Mouse (Mus musculus) embryonic fibroblast, embryonic 13.5 days (primary cell): ENCODE data around the gene Psen2. TPM values are rescaled to one million over a fixed set of nuclear protein-coding genes. Genes with fewer than 3 reads are reported as not detected.
A peak's percentile ranks its signal among the peaks of the same experiment; 100 is the strongest.

Experiments
- H3K27ac ChIP-seq: 2 replicates; pipeline ENCODE4 v1.5.1; 2012; ENCODE audit warnings: low read length, control low read depth, inconsistent platforms; ENCODE audit not compliant: insufficient read depth
- H3K4me1 ChIP-seq: 2 replicates; pipeline ENCODE4 v1.6.1; 2011; ENCODE audit warnings: low read length; ENCODE audit not compliant: control insufficient read depth, insufficient read depth
- H3K4me3 ChIP-seq: 2 replicates; pipeline ENCODE4 v1.5.1; 2011; ENCODE audit warnings: mild to moderate bottlenecking, control low read depth, low read length; ENCODE audit not compliant: insufficient read depth
- CTCF ChIP-seq: IDR thresholded peaks from 2 replicates; pipeline ENCODE4 v1.5.1; 2011; ENCODE audit warnings: mild to moderate bottlenecking, control low read depth, low read length, moderate library complexity, borderline replicate concordance; ENCODE audit not compliant: insufficient read depth
- POLR2A ChIP-seq: IDR thresholded peaks from 2 replicates; pipeline ENCODE4 v1.6.1; 2011; ENCODE audit warnings: low read depth, mild to moderate bottlenecking, control low read depth, low read length, moderate library complexity
- polyA plus RNA-seq: library from polyadenylated mRNA; stranded (reverse); fragments of >200 nt; gene quantifications from 2 replicates; pipeline ENCODE4 v1.2.4, GENCODE M21; 2011; ENCODE audit warnings: low read depth; ENCODE audit not compliant: missing spikeins, insufficient read length

The Psen2 gene
- polyA plus RNA-seq, 1 experiment: 27.4 TPM

DNA sequence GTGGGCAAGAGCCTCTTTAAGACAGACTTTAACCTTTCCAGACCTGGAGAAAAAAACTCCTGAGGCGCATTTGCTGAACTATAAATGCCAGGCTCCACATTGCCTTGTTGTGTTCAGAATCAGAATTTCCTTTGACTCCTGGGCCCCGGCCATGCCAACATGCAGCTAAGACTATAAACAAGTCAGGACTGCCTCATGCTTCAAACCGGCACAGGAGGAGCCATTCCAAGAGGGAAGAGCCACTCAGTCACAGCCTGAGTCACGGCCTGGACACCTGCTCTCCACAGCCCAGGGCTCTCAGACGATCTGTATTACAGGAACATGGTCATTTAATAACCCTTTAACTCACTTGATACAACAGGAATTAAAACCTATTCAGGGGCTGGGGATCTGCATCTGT, 62.5 kb downstream of the Psen2 start:
- Histone ChIP-seq H3K4me1 (no peaks in the 10 kb centered on the region), H3K4me3 (no peak overlapping the region), H3K27ac (no peak overlapping the region)
- TF ChIP-seq POLR2A (no peak), CTCF (no peak)

- Histone ChIP-seq H3K27ac (no peak overlapping the region), H3K4me1 (0 out of 2 replicates have a peak, but pooled peaks cover 3% of the 10 kb centered on the region), H3K4me3 (no peak overlapping the region)
- TF ChIP-seq CTCF (no peak), POLR2A (no peak)
Measured at GRCm38 (mm10) chr1:180199715-180200050, 63.6 kb downstream of the Psen2 start.

GRCm38 (mm10) chr1:180198959-180199714, 64.1 kb downstream of the Psen2 start, which contains the start of gene Coq8a:
Coq8a (minus strand) TSS chr1:180199602.
- H3K4me1 ChIP-seq: 0 out of 2 replicates have a peak, but pooled peaks cover 3% of the 10 kb centered on the region

GRCm38 (mm10) chr1:180197956-180198355, 65.3 kb downstream of the Psen2 start:
- TF ChIP-seq CTCF: no peak
- no peak for TF ChIP-seq POLR2A
- Histone ChIP-seq H3K4me1 (0 out of 2 replicates have a peak, but pooled peaks cover 3% of the 10 kb centered on the region), H3K27ac (no peak overlapping the region)

More at GRCm38 (mm10) chr1:180198959-180199714, 64.1 kb downstream of the Psen2 start, which contains the start of gene Coq8a:
- no peak for TF ChIP-seq POLR2A
- TF ChIP-seq CTCF: no peak
- Histone ChIP-seq H3K4me3 (no peak within 1 kb of the TSS), H3K27ac (no peak within 1 kb of the TSS)

GRCm38 (mm10) chr1:180196508-180196907, 66.7 kb downstream of the Psen2 start:
- Histone ChIP-seq H3K27ac (no peak overlapping the region), H3K4me3 (no peak overlapping the region)
- TF ChIP-seq CTCF: no peak
- TF ChIP-seq POLR2A: no peak

More at GRCm38 (mm10) chr1:180197956-180198355, 65.3 kb downstream of the Psen2 start:
- H3K4me3 ChIP-seq: no peak overlapping the region

DNA sequence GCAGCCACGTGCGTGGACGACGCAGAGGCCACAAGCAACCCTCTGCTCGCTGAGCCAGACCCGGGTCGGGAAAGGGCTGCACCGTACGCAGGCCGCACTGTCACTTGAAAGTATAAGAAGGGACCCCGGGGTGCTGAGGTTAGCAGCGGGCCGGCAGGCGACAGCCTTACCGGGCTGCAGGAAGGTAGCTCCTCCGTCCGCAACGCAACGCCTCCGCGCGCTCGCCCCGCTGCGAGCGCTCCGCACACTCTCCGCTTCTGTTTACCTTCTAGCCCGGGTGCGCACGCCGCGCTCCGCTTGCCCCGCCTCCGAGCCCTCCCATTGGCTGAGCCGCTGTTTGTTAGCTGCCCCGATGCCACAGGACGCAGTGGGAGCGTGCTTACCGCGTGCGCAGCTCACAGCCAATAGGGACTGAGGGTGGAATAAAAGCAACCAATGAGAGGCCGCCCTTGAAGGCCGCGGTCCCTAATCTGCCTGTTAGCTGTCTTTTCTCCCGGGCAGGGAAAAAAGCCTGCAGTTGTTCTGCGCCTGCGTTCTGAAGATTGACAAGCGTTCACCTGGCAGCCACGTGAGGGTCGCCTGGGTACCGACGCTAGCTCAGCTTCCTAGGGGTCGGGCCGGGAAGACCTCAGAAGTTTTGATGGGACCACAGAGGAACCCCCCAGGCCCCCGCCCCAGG, 67.4 kb downstream of the Psen2 start:
- H3K27ac ChIP-seq: no peak overlapping the region
- 0 out of 2 replicates have a peak, but pooled peaks cover 3% of the 10 kb centered on the region for H3K4me1 ChIP-seq
- TF ChIP-seq CTCF: no peak
- TF ChIP-seq POLR2A: peak; percentile 49
- peak overlapping the region; percentile 61 for H3K4me3 ChIP-seq

More at GRCm38 (mm10) chr1:180196508-180196907, 66.7 kb downstream of the Psen2 start:
- 0 out of 2 replicates have a peak, but pooled peaks cover 3% of the 10 kb centered on the region for H3K4me1 ChIP-seq

- TF ChIP-seq POLR2A (no peak), CTCF (no peak)
- H3K4me1 ChIP-seq: 0 out of 2 replicates have a peak, but pooled peaks cover 3% of the 10 kb centered on the region
- H3K4me3 ChIP-seq: peak overlapping the region; percentile 61
- no peak overlapping the region for H3K27ac ChIP-seq
Measured at GRCm38 (mm10) chr1:180194781-180195471, 68.3 kb downstream of the Psen2 start.

GRCm38 (mm10) chr1:180194048-180194447, 69.2 kb downstream of the Psen2 start:
- no peak for TF ChIP-seq POLR2A
- TF ChIP-seq CTCF: no peak
- H3K4me1 ChIP-seq: 0 out of 2 replicates have a peak, but pooled peaks cover 3% of the 10 kb centered on the region
- H3K27ac ChIP-seq: no peak overlapping the region
- no peak overlapping the region for H3K4me3 ChIP-seq

DNA sequence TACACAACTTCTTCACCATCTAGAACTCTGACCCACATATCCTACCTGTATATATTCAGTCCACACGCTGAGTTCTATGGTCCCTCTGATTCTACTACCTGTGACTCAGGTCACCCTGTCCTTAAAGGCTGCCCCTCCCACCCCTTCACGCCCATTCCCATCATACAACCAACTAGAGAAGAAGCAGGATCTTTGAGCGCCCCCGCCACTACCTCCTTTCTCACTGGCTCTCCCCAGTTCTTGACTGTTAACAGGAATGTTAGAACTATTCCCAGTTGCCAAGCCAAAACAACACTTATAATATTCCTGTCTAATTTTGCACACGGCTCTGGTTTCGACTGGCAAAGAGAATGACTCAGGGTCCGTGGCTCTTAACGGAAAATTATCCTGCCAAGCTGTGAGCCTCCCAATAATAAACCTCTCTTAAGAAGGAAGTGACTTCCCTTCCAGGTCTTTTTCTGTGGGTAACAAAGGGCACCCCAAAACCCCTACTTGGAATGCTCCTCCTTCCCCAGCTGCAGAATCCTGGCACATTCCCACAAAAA, 69.8 kb downstream of the Psen2 start:
- H3K4me3 ChIP-seq: no peak overlapping the region
- TF ChIP-seq CTCF: no peak
- TF ChIP-seq POLR2A: no peak
- no peak overlapping the region for H3K27ac ChIP-seq
- H3K4me1 ChIP-seq: 0 out of 2 replicates have a peak, but pooled peaks cover 3% of the 10 kb centered on the region

- TF ChIP-seq POLR2A (no peak), CTCF (no peak)
- H3K27ac ChIP-seq: no peak overlapping the region
- H3K4me1 ChIP-seq: 0 out of 2 replicates have a peak, but pooled peaks cover 3% of the 10 kb centered on the region
- no peak overlapping the region for H3K4me3 ChIP-seq
Measured at GRCm38 (mm10) chr1:180192866-180193265, 70.4 kb downstream of the Psen2 start.
